Mouse (Mus musculus) bone marrow macrophage, adult 2 months (primary cell): ENCODE results near the gene Tspoap1.

Experiments used
- CTCF ChIP-seq: IDR thresholded peaks from 2 replicates; pipeline ENCODE4 v1.5.1; 2012; ENCODE audit warnings: low read depth, mild to moderate bottlenecking, low read length, moderate library complexity
- POLR2A ChIP-seq: IDR thresholded peaks from 2 replicates; pipeline ENCODE4 v1.6.1; 2012; ENCODE audit warnings: mild to moderate bottlenecking, low read depth, low read length, borderline replicate concordance

- TF ChIP-seq CTCF = no peak
- no peak for TF ChIP-seq POLR2A
These were observed 37.5 kb upstream of the Tspoap1 start for GRCm38 (mm10) chr11:87722891-87723290.
